ENCODE assay signal across 10 mouse cellular contexts in genomic region chr13:46842185-46842584, GRCm38 (mm10).
A peak's percentile ranks its signal among the peaks of the same experiment; 100 is the strongest.
DNase-seq lines count a peak whose midpoint lies in the region; ATAC-seq lines count a peak whose summit lies in the region.
"Had no signal": no experiment of that assay in that cellular context is flagged by ENCODE, and none has a peak within 500 bp of the region (broad histone marks: within the 10 kb centered on the region; RNA-seq: fewer than 3 reads in every experiment).

No protein-coding gene starts in this region.

- peak; percentile 28 to 31 for DNase-seq in urinary bladder, postnatal 36 days (ENCODE audit: low spot score in 2 of 2)
- DNase-seq in urinary bladder, postnatal 25 days (ENCODE audit: low spot score): no peak
- DNase-seq in cerebellum, postnatal 10 days: peak; percentile 65 to 67
- DNase-seq in heart, postnatal 10 days: peak; percentile 63 to 66
- no peak for DNase-seq in kidney, postnatal 14 days
- no peak for DNase-seq in hindbrain, embryonic 10.5 days (ENCODE audit: low spot score)
- no peak for DNase-seq in layer of hippocampus, adult 11-12 months (ENCODE audit: low spot score)

- intact Hi-C loops in heart, postnatal 10 days (cut with DNase I): loop anchor here (2.0 kb wide), 1 partner anchor 29 kb away; no protein-coding TSS in a partner anchor

- no peak for ATAC-seq in hindbrain, embryonic 12.5 days (ENCODE audit: low FRiP score)

- no peaks in the 10 kb centered on the region for H3K36me3 ChIP-seq in hindbrain, embryonic 12.5 days
- no peaks in the 10 kb centered on the region; the same call in 1 of the 2 replicates for H3K36me3 ChIP-seq in hindbrain, embryonic 10.5 days
- H3K36me3 ChIP-seq: limb, embryonic 13.5 days had no signal

- no peak overlapping the region for H3K4me3 ChIP-seq in hindbrain, embryonic 12.5 days
- H3K4me3 ChIP-seq in hindbrain, embryonic 10.5 days: no peak overlapping the region
- H3K4me3 ChIP-seq: erythroblast, embryonic 14.5 days; limb, embryonic 13.5 days had no signal

- H3K27me3 ChIP-seq in hindbrain, embryonic 12.5 days: no peaks in the 10 kb centered on the region
- H3K27me3 ChIP-seq in hindbrain, embryonic 10.5 days (ENCODE audit: insufficient read depth, poor library complexity, severe bottlenecking): no peaks in the 10 kb centered on the region
- H3K27me3 ChIP-seq: limb, embryonic 13.5 days had no signal

- H3K4me1 ChIP-seq in hindbrain, embryonic 12.5 days: peaks cover 11% of the 10 kb centered on the region
- peaks cover 15% of the 10 kb centered on the region; the same call in 1 of the 2 replicates for H3K4me1 ChIP-seq in hindbrain, embryonic 10.5 days (replicated peaks)

- WGBS in hindbrain, embryonic 12.5 days: 70% methylated on average over 8 of the region's 8 CpGs
- 78% methylated on average over 8 of the region's 8 CpGs for WGBS in hindbrain, embryonic 10.5 days

- no peak overlapping the region for H3K4me2 ChIP-seq in hindbrain, embryonic 12.5 days (replicated peaks)
- H3K4me2 ChIP-seq: limb, embryonic 13.5 days had no signal

- H3K9me3 ChIP-seq in hindbrain, embryonic 12.5 days (replicated peaks): no peaks in the 10 kb centered on the region
- H3K9me3 ChIP-seq in hindbrain, embryonic 10.5 days: no peaks in the 10 kb centered on the region
- H3K9me3 ChIP-seq: limb, embryonic 13.5 days had no signal

- H3K27ac ChIP-seq in hindbrain, embryonic 12.5 days: no peak overlapping the region
- no peak overlapping the region for H3K27ac ChIP-seq in hindbrain, embryonic 10.5 days
- H3K27ac ChIP-seq: limb, embryonic 13.5 days had no signal

- no peak overlapping the region for H3K9ac ChIP-seq in hindbrain, embryonic 12.5 days
- H3K9ac ChIP-seq: limb, embryonic 13.5 days had no signal

Comparison
In these comparisons a context has a peak if more than half of its experiments do, and no peak if none do; other contexts are left out.
1. DNase-seq: peak in urinary bladder, postnatal 36 days (2 of 2), cerebellum, postnatal 10 days (2 of 2) and heart, postnatal 10 days (2 of 2); none in urinary bladder, postnatal 25 days (single experiment), kidney, postnatal 14 days (single experiment), hindbrain, embryonic 10.5 days (single experiment) and layer of hippocampus, adult 11-12 months (single experiment).